Mouse (Mus musculus) heart, embryonic 16.5 days (tissue): ENCODE measurements at regions not wholly inside any gene's neighbourhood (a gene's known extent, or its start where the extent isn't known, plus 50 kb on each side); places are given as distances from the start of the nearest gene placed in this dataset.

Experiments used
- ATAC-seq: fragments of 200-750 bp; cut with Nextera tagmentation; replicated peaks from 2 replicates; pipeline ENCODE4 v1.8.0; 2017; ENCODE audit warnings: moderate number of reproducible peaks; ENCODE audit not compliant: insufficient read depth, low FRiP score; ENCODE audit errors: extremely low read depth
- H3K27ac ChIP-seq: fragments of 300-500 bp; sonication (generic); 2 replicates; pipeline ENCODE4 v1.5.1; 2014; ENCODE audit warnings: mild to moderate bottlenecking, low read length, control low read depth, moderate library complexity
- H3K27me3 ChIP-seq: fragments of 300-500 bp; sonication (generic); 2 replicates; pipeline ENCODE4 v1.6.1; 2014; ENCODE audit warnings: low read length, mixed read lengths; ENCODE audit not compliant: control insufficient read depth, insufficient read depth
- H3K36me3 ChIP-seq: fragments of 300-500 bp; sonication (generic); 2 replicates; pipeline ENCODE4 v1.6.1; 2014; ENCODE audit not compliant: control insufficient read depth, insufficient read depth
- H3K4me1 ChIP-seq: fragments of 300-500 bp; sonication (generic); 2 replicates; pipeline ENCODE4 v1.6.1; 2014; ENCODE audit warnings: low read length, mixed read lengths; ENCODE audit not compliant: control insufficient read depth, insufficient read depth
- H3K4me2 ChIP-seq: fragments of 300-500 bp; sonication (generic); 2 replicates; pipeline ENCODE4 v1.6.1; 2014; ENCODE audit warnings: low read depth, mild to moderate bottlenecking, control low read depth, low read length
- H3K4me3 ChIP-seq: fragments of 300-500 bp; sonication (generic); 2 replicates; pipeline ENCODE4 v1.5.1; 2014; ENCODE audit warnings: mild to moderate bottlenecking, control low read depth, low read length
- H3K9ac ChIP-seq: fragments of 300-500 bp; sonication (generic); 2 replicates; pipeline ENCODE4 v1.6.1; 2014; ENCODE audit warnings: low read length, control low read depth
- H3K9me3 ChIP-seq: fragments of 300-500 bp; sonication (generic); replicated peaks from 2 replicates; pipeline ENCODE4 v1.6.1; 2016; ENCODE audit warnings: low read length; ENCODE audit not compliant: control insufficient read depth
- WGBS: fragments of 180-500 bp; shearing (Covaris S2); extraction: QIAGEN DNeasy Blood & Tissue Kit; methylation state at CpG from one replicate; pipeline ENCODE4 v1.1.7; 2014; 5-methylcytosine and 5-hydroxymethylcytosine counted together

- H3K27me3 ChIP-seq: no peaks in the 10 kb centered on the region
- no peaks in the 10 kb centered on the region for H3K4me1 ChIP-seq
- H3K4me2 ChIP-seq: no peak overlapping the region
- no peak overlapping the region for H3K27ac ChIP-seq
- no peak for ATAC-seq
- H3K36me3 ChIP-seq: no peaks in the 10 kb centered on the region
- no peak overlapping the region for H3K4me3 ChIP-seq
- H3K9ac ChIP-seq: no peak overlapping the region
- no peaks in the 10 kb centered on the region for H3K9me3 ChIP-seq
- WGBS: 71% methylated on average over 6 of the region's 6 CpGs
Observed at GRCm38 (mm10) chr4:84050243-84050642, 524.9 kb downstream of the Ccdc171 start.

DNA sequence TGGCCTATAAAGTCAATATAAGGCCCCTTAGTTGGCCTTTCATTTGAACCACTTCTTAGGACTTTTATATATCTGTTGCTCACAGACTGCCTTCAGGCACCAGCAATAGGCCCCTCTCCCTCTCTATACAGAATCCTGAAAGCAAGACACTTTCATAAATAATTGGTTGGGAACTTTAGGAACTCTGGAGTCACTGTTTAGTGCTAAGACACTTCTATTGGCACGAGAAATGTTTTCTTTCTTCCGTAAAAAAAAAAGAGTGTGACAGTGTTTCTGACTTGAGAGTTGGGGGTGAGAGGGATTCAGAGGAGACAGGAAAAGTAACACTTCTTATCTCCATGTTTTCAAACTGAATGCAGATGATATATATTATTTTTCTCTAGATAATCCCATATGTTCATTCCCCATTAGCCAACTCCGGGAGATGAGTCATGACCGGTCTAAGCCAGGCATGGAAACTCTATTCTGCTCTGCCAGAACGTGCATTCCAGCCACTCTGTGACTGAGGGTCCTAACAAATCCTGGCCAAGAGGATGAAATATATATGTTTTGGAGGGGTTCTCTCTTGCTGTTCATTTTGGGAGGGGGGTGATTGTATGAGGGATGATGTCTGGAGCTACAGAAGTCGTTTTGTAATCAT, 531.6 kb downstream of the Ccdc171 start:
- no peaks in the 10 kb centered on the region for H3K9me3 ChIP-seq
- H3K4me3 ChIP-seq: no peak overlapping the region
- H3K27me3 ChIP-seq: no peaks in the 10 kb centered on the region
- no peaks in the 10 kb centered on the region for H3K4me1 ChIP-seq
- H3K36me3 ChIP-seq: no peaks in the 10 kb centered on the region
- H3K9ac ChIP-seq: no peak overlapping the region
- ATAC-seq: no peak; the same call in 1 of the 2 replicates
- no peak overlapping the region for H3K27ac ChIP-seq
- WGBS: 47% methylated on average over 6 of the region's 6 CpGs
- no peak overlapping the region for H3K4me2 ChIP-seq

DNA sequence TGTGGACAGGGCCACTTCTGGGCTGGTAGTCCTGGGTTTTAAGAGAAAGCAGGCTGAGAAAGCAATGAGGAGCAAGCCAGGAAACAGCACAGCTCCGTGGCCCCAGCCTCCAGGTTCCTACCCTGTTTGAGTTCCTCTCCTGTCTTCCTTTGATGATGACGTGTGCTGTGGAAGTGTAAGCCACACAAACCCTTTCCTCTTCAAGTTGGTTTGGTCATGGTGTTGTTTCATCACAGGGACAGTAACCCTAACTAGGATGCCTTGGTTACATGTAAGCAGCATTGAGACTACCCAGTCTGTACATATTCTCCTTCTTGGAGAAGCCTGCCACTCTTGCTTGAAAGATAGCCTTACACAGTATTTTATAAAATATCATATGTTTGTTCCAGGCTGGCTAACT, 534.8 kb downstream of the Ccdc171 start:
- Histone ChIP-seq H3K9ac (no peak overlapping the region), H3K27me3 (no peaks in the 10 kb centered on the region), H3K36me3 (no peaks in the 10 kb centered on the region), H3K9me3 (no peaks in the 10 kb centered on the region), H3K4me3 (no peak overlapping the region), H3K4me1 (no peaks in the 10 kb centered on the region), H3K27ac (no peak overlapping the region), H3K4me2 (no peak overlapping the region)
- WGBS: 78% methylated on average over 2 of the region's 2 CpGs
- ATAC-seq: no peak

DNA sequence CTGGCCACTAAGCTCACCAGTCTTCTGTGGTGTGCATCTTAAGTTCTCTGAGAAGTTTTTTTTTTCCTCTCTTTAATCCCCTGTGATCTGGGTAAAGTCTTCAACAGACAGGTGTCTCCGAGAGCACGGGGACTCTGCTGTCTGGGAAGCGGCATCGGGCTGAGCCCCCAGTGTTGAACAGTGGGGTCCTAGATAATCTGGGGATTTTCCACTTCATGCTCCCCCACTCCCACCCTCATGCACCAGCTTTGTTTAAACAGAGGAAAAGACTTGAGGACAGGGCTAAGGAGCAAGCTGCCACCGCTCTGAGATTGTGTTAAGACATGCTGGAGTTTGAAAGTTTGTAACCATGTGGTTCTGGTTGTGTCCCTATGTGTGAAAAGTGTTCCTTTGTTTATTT, 538.4 kb downstream of the Ccdc171 start:
- ATAC-seq: no peak
- WGBS: 79% methylated on average over 5 of the region's 5 CpGs
- no peak overlapping the region for H3K4me3 ChIP-seq
- no peaks in the 10 kb centered on the region for H3K9me3 ChIP-seq
- no peaks in the 10 kb centered on the region for H3K4me1 ChIP-seq
- no peaks in the 10 kb centered on the region for H3K27me3 ChIP-seq
- no peak overlapping the region for H3K4me2 ChIP-seq
- no peaks in the 10 kb centered on the region for H3K36me3 ChIP-seq
- H3K27ac ChIP-seq: no peak overlapping the region
- no peak overlapping the region for H3K9ac ChIP-seq

DNA sequence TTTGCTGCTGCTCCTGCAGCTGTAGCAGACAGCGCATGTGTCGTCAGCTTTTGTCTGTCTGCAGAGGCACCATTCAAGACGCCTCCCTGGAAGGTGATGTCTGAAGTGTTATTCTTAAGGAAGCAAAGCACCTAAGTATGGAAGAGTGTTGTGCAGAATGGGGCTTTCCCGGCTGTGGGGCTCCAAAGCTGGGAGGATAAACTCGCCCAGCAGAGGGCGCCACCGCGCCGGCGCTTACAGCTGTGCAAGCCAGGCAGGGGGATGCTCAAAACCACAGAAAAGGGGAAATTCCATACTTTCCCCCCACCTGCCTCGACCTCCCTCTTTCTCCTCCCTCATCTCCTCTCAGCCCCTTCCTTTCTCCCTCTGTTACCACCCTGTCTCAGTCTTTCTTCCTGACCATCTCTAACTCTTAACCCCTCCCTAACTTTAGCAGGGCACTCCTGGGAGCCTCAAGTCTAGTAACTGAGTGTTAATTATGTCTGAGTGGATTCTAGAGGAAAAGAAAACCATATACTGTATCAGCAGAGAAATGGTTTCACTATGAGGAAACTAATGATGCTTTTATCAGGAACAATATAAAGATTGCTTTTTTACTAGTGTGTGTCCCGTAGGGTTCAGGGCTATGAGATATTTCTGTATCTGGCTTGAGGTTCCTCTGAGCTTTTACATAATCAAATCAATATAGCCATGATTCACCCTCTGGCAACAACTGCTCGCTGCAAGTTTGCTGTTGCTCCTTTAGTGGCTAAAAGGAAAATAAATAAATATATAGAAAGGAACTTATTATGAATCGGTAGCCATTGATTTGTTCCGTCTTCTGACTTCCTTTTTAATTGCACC, 539.5 kb downstream of the Ccdc171 start:
- Histone ChIP-seq H3K9me3 (no peaks in the 10 kb centered on the region), H3K4me2 (no peak overlapping the region), H3K4me1 (no peaks in the 10 kb centered on the region), H3K4me3 (no peak overlapping the region), H3K27me3 (no peaks in the 10 kb centered on the region), H3K27ac (no peak overlapping the region), H3K36me3 (no peaks in the 10 kb centered on the region), H3K9ac (no peak overlapping the region)
- ATAC-seq: no peak
- 22% methylated on average over 15 of the region's 15 CpGs for WGBS

DNA sequence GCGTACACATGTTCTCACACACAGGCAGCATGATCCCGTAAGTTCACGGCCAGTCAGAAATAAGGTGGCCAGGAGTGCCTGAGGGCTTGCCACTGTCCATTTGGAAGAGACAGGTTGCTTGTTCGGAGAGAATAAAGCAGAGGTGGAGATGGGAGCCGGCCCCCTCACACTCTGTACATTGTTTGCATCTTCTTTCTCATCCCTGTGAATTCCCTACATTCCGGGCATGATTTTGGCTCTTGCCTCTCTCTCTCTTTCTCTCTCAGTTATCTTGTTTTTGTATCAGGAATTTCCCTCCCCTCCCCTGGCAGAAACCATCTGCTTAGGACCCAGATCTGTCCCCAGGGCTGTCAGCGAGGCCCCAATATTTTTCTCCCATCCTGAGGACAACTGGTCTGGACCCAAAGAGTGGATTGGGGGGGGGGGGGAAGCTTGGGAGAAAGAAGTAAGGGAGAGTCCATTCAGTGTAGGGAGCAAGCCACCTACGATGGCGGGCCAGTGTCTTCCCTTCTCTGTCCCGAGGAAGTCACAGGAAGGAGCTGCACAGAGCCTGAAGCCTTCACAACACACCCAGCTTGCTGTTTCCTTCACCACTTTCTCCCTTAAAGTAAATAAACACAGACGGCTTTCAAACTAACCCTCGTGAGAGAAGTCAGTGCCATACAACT, 540.2 kb downstream of the Ccdc171 start:
- H3K4me3 ChIP-seq: no peak overlapping the region
- H3K36me3 ChIP-seq: no peaks in the 10 kb centered on the region
- WGBS: 42% methylated on average over 12 of the region's 12 CpGs
- no peak overlapping the region for H3K27ac ChIP-seq
- H3K4me1 ChIP-seq: no peaks in the 10 kb centered on the region
- H3K9me3 ChIP-seq: no peaks in the 10 kb centered on the region
- H3K4me2 ChIP-seq: no peak overlapping the region
- H3K27me3 ChIP-seq: no peaks in the 10 kb centered on the region
- ATAC-seq: no peak
- H3K9ac ChIP-seq: no peak overlapping the region

- no peak overlapping the region for H3K9ac ChIP-seq
- H3K4me2 ChIP-seq: no peak overlapping the region
- no peaks in the 10 kb centered on the region for H3K27me3 ChIP-seq
- no peak overlapping the region for H3K4me3 ChIP-seq
- no peaks in the 10 kb centered on the region for H3K9me3 ChIP-seq
- 79% methylated on average over 14 of the region's 14 CpGs for WGBS
- H3K36me3 ChIP-seq: no peaks in the 10 kb centered on the region
- H3K4me1 ChIP-seq: no peaks in the 10 kb centered on the region
- no peak overlapping the region for H3K27ac ChIP-seq
- no peak for ATAC-seq
Observed at GRCm38 (mm10) chr4:84067931-84068575, 542.7 kb downstream of the Ccdc171 start.

DNA sequence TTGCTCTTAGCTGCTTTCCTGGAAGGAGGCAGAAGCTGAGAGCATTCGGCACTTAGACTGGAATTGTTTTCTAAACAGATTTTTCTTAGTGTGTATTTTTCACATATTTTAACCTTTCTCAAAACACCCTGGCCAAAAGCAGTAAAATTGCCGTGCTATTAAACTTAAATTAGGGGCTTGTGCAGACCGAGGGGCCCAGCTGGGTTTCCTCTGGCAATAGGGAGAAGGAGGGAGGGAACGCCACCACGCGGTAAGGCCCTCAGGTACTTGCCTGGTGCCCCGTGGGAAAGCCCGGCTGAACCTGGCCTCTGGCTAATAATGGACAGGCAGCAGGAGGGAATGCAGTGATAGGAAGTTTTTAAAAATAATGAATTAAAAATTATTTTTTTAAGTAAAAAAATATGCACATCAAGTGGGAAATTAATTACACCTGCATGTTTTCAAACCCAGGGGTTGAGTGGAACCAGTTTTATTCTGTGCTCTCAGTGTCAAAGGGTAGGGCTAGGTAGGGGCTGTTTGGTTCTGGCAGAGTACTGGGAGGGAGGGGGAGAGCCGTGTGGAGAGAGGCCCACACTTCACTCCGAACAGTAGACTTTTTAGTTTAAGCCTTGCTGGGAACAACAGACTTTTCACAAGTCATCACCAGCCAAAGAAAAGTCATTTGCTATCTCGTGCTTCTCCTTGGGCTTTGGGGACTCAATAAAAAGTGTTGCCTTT, 543.8 kb downstream of the Ccdc171 start:
- Histone ChIP-seq H3K27me3 (no peaks in the 10 kb centered on the region), H3K36me3 (no peaks in the 10 kb centered on the region), H3K4me1 (no peaks in the 10 kb centered on the region), H3K4me3 (no peak overlapping the region), H3K4me2 (no peak overlapping the region), H3K9ac (no peak overlapping the region), H3K9me3 (no peaks in the 10 kb centered on the region), H3K27ac (no peak overlapping the region)
- 59% methylated on average over 11 of the region's 11 CpGs for WGBS
- ATAC-seq: no peak
